Mouse (Mus musculus): ENCODE measurements around the gene Crybg2. TPM values are rescaled to one million over a fixed set of nuclear protein-coding genes. Genes with fewer than 3 reads are reported as not detected.
A peak's percentile ranks its signal among the peaks of the same experiment; 100 is the strongest.

Gene Crybg2
- polyA plus RNA-seq, 1 experiment, result not detected

- Histone ChIP-seq H3K4me3 (ENCODE audit: insufficient read depth, low read length) (no peak overlapping the region), H3K4me1 (ENCODE audit: control insufficient read depth, insufficient read depth, low read length) (peaks cover 4% of the 10 kb centered on the region), H3K27ac (ENCODE audit: insufficient read depth, low read length) (peak overlapping the region; percentile 60; the same call in 1 of the 2 replicates)
- TF ChIP-seq CTCF (IDR thresholded peaks at IDR 0.05; ENCODE audit: borderline replicate concordance, insufficient read depth, low read length), result no peak
- TF ChIP-seq POLR2A (IDR thresholded peaks at IDR 0.05; ENCODE audit: low read depth, low read length), result no peak
Measured at GRCm38 (mm10) chr4:134136280-134136926, 75.8 kb downstream of the Crybg2 start.

- no peak for TF ChIP-seq POLR2A (IDR thresholded peaks at IDR 0.05; ENCODE audit: low read depth, low read length)
- no peak for TF ChIP-seq CTCF (IDR thresholded peaks at IDR 0.05; ENCODE audit: borderline replicate concordance, insufficient read depth, low read length)
- H3K4me3 ChIP-seq (ENCODE audit: insufficient read depth, low read length), result no peak overlapping the region
Measured at GRCm38 (mm10) chr4:134138857-134139256, 78.2 kb downstream of the Crybg2 start.

More at GRCm38 (mm10) chr4:134138857-134139256, 78.2 kb downstream of the Crybg2 start:
- H3K4me1 ChIP-seq (ENCODE audit: control insufficient read depth, insufficient read depth, low read length), result peaks cover 2% of the 10 kb centered on the region
- no peak overlapping the region for H3K27ac ChIP-seq (ENCODE audit: insufficient read depth, low read length)

Other genes with a start within 250 kb of the Crybg2 start
- gene Rps6ka1, start 173.0 kb upstream of the Crybg2 start, polyA plus RNA-seq (2011; ENCODE audit: insufficient read length, low read depth, missing spikeins), result 4.2 and 4.8 TPM in 2 replicates
- gene Hmgn2, start 92.2 kb upstream of the Crybg2 start, polyA plus RNA-seq (2011; ENCODE audit: insufficient read length, low read depth, missing spikeins), result 204 and 431 TPM in 2 replicates
- gene Dhdds, start 59.9 kb upstream of the Crybg2 start, polyA plus RNA-seq (2011; ENCODE audit: insufficient read length, low read depth, missing spikeins), result 27.3 and 33.9 TPM in 2 replicates
- gene Lin28a, start 42.0 kb upstream of the Crybg2 start, polyA plus RNA-seq (2011; ENCODE audit: insufficient read length, low read depth, missing spikeins), result not detected in 2 replicates
- gene Zfp683, start 7.0 kb upstream of the Crybg2 start, polyA plus RNA-seq (2011; ENCODE audit: insufficient read length, low read depth, missing spikeins), result not detected in 2 replicates
- gene Cd52, start 34.3 kb downstream of the Crybg2 start, polyA plus RNA-seq (2011; ENCODE audit: insufficient read length, low read depth, missing spikeins), result 1.0 and 6.0 TPM in 2 replicates
- gene Ubxn11, start 41.8 kb downstream of the Crybg2 start, polyA plus RNA-seq (2011; ENCODE audit: insufficient read length, low read depth, missing spikeins), result 2.6 TPM in 2 replicates
- 317 and 335 TPM in 2 replicates for gene Sh3bgrl3, start 68.0 kb downstream of the Crybg2 start, polyA plus RNA-seq (2011; ENCODE audit: insufficient read length, low read depth, missing spikeins)
- gene Cep85, start 126.3 kb downstream of the Crybg2 start, polyA plus RNA-seq (2011; ENCODE audit: insufficient read length, low read depth, missing spikeins), result 17.4 and 22.1 TPM in 2 replicates
- gene Gm7534, start 142.2 kb downstream of the Crybg2 start, polyA plus RNA-seq (2011; ENCODE audit: insufficient read length, low read depth, missing spikeins), result not detected in 2 replicates
- not detected in 2 replicates for gene Catsper4, start 166.6 kb downstream of the Crybg2 start, polyA plus RNA-seq (2011; ENCODE audit: insufficient read length, low read depth, missing spikeins)
- gene Cnksr1, start 177.6 kb downstream of the Crybg2 start, polyA plus RNA-seq (2011; ENCODE audit: insufficient read length, low read depth, missing spikeins), result 0.42 TPM in 1 of 2 replicates, not detected in the other
- gene E130218I03Rik, start 182.8 kb downstream of the Crybg2 start, polyA plus RNA-seq (2011; ENCODE audit: insufficient read length, low read depth, missing spikeins), result not detected in 2 replicates
- gene Zfp593, start 184.8 kb downstream of the Crybg2 start, polyA plus RNA-seq (2011; ENCODE audit: insufficient read length, low read depth, missing spikeins), result 9.5 and 11.9 TPM in 2 replicates
- gene Gm30191, start 186.1 kb downstream of the Crybg2 start, polyA plus RNA-seq (2011; ENCODE audit: insufficient read length, low read depth, missing spikeins), result not detected in 2 replicates
- gene Grrp1, start 193.3 kb downstream of the Crybg2 start, polyA plus RNA-seq (2011; ENCODE audit: insufficient read length, low read depth, missing spikeins), result not detected in 2 replicates
- 8.5 and 10.3 TPM in 2 replicates for gene Pdik1l, start 227.1 kb downstream of the Crybg2 start, polyA plus RNA-seq (2011; ENCODE audit: insufficient read length, low read depth, missing spikeins)